Mouse (Mus musculus): ENCODE measurements around the gene Lrrc3c.
A peak's percentile ranks its signal among the peaks of the same experiment; 100 is the strongest.
"Not testable (repeated sequence)": the region's sequence is repeated elsewhere in the genome, so short reads cannot be mapped to it uniquely, and the experiment has no call there.

The Lrrc3c gene

GRCm38 (mm10) chr11:98586087-98586891 lies 11.8 kb upstream of the Lrrc3c start:
- peak; percentile 14 for DNase-seq (ENCODE audit: low spot score)

GRCm38 (mm10) chr11:98586892-98587563 lies 11.1 kb upstream of the Lrrc3c start, which contains the start of gene Ormdl3:
Gene Ormdl3 (minus strand): TSS chr11:98587368.
- DNase-seq (ENCODE audit: low spot score) = peak; percentile 96

DNA sequence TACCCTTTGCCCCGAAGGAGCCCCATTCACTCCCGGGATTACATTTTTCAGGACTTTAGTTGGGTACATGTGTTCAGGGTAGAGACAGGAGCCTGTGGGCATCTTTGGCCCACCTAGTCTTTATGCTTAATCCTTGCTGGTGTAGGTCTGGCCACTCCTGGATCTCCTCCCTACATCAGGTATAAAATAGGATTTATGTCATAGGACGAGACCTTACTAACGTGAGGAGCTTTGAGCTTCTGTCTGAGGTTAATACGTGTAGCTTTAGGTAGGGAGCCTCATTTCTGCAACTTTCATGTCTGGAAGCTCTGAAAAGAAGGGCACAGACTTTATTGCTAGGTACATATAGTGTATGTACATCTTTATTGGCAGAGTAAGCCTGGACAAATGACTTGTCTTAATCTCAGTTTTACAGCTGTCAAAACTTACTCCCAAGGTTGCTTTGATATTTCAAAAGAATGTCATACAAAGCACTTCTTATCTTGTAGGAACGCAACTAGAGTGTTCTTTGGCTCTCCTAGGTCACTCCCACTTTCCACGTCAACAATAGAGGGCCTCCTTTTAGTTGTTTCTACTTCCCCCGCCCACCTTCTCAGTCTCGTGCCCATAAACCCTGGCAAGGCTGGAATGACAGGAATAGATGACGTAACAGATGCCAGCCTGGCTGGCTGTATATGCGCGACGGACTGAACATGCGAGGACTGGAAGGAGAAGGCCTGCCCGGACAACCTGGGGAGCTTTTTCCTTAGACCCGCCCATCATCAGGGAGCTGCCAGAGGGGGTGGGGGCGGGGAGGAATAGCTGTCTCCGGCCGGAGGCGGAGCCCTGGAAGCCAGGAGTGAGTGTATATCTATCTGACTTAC lies 10.2 kb upstream of the Lrrc3c start:
- peak; percentile 34 for DNase-seq (ENCODE audit: low spot score)

DNA sequence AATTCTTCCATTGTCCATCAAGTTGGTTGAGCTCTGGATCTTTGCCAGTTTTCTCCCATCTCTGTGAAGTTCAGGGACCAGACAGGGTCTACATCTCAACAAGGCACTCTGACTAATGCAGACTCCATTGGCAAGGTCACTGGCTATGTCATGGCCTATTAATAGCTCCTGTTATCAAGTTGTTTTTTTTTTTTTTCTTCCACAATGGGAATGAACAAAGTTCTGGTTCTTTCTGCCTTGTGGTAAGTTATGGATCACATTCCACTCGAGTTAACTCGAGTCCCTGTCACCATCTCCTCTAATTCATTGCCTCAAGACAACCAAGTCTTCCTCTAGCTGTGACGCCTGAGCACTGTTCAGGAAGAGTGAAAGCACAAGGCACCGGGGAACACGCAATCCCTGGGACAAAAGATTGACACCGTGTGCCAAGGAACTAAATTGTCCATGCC lies 9.2 kb upstream of the Lrrc3c start:
- no peak for DNase-seq (ENCODE audit: low spot score)

- DNase-seq (ENCODE audit: low spot score) = no peak
Observed at GRCm38 (mm10) chr11:98589306-98589705, 8.8 kb upstream of the Lrrc3c start.

DNA sequence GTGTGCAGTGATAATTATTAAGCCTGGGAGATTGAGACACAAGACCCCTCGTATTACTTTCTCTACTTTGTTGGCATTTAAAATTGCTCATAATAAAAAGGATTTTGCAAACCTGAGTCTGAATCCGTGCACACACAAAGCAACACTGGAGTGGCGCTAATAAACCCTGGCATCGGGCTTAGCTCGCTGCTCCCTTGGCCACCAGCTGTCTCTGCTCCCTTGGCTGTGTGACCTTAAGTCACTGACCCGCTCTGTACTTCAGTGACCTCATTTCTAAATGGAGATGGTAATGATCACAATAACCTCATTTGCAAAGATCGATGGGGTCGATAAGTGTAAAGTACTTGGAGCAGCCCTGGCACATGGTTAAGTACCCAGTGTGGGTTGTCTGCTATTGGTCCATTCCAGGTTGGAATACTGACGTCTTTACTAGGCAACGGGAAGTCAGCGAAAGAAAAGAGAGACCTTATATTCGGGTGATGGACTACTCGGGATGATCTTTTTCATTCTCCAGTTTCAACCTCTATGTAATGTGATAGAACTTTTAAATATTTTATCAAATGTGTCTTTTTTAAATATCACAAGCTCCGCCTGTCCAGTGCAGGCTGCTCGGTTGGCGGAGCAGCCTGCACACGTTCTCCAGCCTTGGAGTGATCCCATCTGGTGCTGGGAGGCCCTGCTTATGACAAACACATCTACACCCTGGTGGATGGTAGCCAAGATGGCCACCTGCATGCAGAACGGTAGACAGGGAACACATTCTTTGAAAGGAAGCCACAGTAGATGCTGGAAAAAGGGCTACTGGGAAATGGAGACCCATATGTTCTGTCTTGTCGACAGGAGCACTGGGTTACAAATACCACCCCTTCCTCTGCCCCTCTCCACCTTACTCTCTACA lies 7.3 kb upstream of the Lrrc3c start:
- no peak for DNase-seq (ENCODE audit: low spot score)

- no peak for DNase-seq (ENCODE audit: low spot score)
Observed at GRCm38 (mm10) chr11:98595021-98595420, 3.1 kb upstream of the Lrrc3c start.

GRCm38 (mm10) chr11:98595473-98595872 lies 2.6 kb upstream of the Lrrc3c start:
- no peak for DNase-seq (ENCODE audit: low spot score)

- no peak for DNase-seq (ENCODE audit: low spot score)
Observed at GRCm38 (mm10) chr11:98595955-98596354, 2.1 kb upstream of the Lrrc3c start.

DNA sequence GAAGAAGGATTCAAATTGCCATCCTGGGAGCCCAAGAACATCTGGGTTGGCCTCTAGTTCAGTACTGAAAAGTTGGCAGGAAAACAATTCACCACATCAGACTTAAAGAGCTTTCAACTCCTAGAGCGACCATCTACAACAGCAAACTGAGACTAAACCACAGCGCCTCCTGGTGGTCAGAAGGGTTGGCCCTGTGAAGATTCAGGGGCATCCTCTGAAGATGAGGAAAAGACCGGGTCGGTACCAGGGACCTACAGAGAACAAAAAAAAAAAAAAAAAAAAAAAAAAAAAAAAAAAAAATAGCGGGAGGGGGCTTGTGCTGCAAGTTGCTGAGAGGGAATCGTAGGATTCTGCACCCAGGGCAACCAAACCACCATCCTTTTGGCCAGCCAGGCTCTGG lies 728 bp upstream of the Lrrc3c start:
- DNase-seq (ENCODE audit: low spot score) = no peak

DNA sequence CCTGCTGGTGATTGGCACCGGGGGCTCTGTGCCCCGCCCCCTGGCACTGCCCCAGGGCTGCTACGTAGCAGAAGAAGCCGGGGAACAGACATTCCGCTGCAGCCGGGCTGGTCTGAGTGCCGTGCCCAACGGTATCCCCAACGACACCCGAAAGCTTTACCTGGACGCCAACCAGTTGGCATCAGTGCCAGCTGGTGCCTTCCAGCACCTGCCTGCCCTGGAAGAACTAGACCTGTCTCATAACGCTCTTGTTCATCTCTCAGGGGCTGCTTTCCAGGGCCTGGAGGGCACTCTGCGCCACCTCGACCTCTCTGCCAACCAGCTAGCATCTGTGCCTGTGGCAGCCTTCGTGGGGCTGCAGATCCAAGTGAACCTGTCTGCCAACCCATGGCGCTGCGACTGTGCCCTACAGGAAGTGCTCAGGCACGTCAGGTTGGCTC lies 780 bp downstream of the Lrrc3c start:
- DNase-seq (ENCODE audit: low spot score) = no peak

GRCm38 (mm10) chr11:98599291-98599690 lies 1.2 kb downstream of the Lrrc3c start:
- no peak for DNase-seq (ENCODE audit: low spot score)

GRCm38 (mm10) chr11:98602090-98602690 lies 4.1 kb downstream of the Lrrc3c start:
- no peak for DNase-seq (ENCODE audit: low spot score)

DNA sequence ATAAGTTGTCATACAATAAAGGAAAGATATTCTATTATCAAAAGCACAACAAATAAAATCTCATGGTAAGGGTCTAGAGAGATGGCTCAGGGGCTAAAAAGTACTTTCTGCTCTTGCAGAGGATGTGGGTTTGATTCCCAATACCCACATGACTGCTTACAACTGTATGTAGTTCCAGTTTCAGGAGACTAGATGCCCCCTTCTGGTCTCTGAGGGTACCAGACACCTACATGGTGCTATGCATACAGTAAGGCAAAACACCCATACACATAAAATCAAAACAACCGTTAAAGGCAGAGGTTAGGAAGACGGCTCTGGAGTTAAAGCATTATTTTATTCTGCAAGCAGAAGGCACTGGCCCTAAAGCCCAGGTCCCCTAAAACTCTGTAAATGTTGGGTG lies 5.9 kb downstream of the Lrrc3c start:
- no peak for DNase-seq (ENCODE audit: low spot score)

DNA sequence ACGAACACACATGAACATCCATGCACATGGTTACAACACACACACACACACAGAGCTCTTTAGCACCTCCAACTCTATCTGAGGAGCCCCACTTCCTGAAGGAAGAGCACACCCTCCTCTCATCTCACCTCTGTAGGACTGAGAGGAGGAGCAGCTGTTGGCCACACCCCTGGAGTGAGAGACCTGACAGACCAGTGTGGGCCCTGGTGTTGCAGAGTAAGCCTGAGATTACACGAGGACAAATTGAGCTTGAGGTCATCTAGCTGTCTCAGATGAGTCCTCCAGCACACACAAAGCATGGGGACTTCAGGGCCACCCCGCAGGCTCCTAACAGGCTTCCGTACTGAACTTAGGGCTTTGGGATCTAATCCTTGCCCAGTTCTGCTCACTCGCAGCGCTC lies 6.8 kb downstream of the Lrrc3c start:
- DNase-seq (ENCODE audit: low spot score) = not testable (repeated sequence)

DNA sequence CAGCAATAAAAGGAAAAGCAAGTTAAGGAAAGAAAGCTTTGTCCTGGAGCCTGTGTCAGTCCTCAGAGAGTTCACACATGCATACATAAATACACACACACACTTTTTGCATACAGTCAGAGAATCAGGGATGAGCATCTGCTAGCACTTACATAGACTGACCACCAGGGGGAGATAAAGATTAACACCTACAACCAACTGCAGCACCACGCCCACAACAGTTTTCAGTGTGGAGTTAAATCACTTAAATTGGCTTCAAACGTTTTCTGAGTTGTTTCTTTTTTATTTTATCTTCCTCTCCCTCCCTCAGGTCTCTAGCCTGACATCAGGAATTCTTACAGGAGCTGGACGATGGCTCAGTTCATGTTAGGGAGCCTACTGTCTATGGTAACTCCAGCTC lies 8.7 kb downstream of the Lrrc3c start:
- DNase-seq (ENCODE audit: low spot score) = peak; percentile 31

DNA sequence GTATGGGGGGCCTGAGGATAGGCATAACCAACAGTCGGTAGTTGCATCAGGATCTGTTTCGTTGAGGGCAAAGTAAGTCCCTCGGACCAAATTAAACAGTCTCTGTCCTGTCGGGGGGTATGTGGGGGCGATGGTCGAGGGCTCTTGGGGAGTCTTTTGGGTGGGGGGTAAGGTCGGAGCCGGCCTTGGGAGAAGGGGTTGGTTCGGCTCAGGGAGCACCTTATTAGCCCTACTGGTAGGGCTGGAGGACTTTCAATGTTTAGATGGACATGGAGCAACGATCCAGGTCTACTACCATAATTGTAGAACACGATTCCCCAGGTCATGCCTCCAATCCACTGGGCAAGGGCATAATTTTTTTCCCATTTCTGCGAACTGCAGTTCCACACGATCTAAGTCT lies 22.7 kb downstream of the Lrrc3c start:
- DNase-seq (ENCODE audit: low spot score) = no peak

GRCm38 (mm10) chr11:98623981-98624380 lies 25.9 kb downstream of the Lrrc3c start:
- not testable (repeated sequence) for DNase-seq (ENCODE audit: low spot score)

DNA sequence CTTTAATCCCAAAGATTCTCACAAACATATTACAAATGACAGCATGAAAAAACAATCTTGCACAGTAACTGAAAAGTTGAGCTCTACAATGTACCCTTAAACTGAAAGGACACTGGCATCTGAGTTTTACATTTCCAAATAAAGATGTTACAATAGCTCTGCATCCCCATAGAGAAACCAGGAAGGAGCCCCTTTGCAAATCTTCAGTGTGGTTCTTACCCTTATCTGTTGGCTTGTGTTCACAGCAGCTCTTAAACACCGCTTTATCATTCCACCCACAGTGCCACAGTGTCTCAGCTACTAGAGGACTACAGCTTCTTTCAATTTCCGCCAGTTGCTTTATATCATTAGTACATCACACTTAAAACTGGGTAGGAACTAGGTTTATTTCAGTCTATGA lies 26.3 kb downstream of the Lrrc3c start:
- DNase-seq (ENCODE audit: low spot score) = not testable (repeated sequence)

DNA sequence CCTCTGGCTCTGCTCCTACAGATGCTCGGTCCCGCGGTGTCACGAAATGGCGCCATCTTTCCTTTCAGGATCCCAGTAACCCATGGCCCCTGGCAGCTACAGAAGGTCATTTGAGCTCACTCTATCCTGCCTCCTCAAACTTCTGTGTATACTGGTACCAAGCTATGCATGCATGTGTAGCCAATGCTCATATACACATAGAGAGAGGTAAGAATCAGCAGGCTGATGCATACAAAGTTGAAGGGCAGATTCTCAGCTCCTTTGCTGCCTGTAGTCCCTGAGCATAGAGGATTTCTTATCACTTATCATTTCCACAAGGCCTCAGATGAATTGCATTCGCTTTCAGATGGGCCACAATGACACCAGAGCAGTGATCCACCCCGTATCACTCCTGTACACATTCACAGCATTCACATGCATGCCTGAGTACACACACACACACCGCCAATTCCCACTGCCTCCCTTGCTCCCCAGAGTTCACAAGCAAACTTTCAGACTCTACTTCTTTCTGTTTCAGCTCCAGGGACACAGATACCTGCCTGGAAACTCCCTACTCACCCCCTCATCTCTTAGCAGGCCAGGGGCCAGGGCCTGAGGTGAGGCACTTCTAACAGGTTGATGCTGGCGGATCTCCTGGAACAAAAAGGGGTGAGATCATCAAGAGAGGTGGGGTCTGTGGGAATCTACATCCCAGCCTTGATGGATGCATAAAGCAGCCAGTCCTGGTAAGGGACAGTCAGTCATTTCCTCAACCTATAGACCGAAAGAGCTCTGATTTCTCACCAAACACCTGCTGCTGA lies 27.7 kb downstream of the Lrrc3c start, which contains the start of the genes Gm12355 and Gsdma3:
TSS of gene Gm12355 (minus strand) at position 51 of the 800 bp plus-strand sequence.
TSS of gene Gsdma3 (plus strand) at position 750 of the 800 bp plus-strand sequence.
- DNase-seq (ENCODE audit: low spot score) = no peak
